Mouse (Mus musculus) heart, postnatal 10 days (tissue): ENCODE measurements around the gene Icam1. TPM values are rescaled to one million over a fixed set of nuclear protein-coding genes. Genes with fewer than 3 reads are reported as not detected.

Source experiments
- DNase-seq, 2 experiments: peaks; one replicate each; pipeline ENCODE4 v3.0.0; 2021
- intact Hi-C: fragments of 180-260 bp; cut with DNase I; formaldehyde crosslinking; loops from one replicate; pipeline ENCODE4 v1.15.1; 2025
- total RNA-seq, 2 experiments: library from RNA; stranded (reverse); gene quantifications; 2 replicates each; pipeline ENCODE4 v1.2.3; 2021

Gene Icam1
- total RNA-seq, 2 experiments from 2014 or later = 8.9 to 9.5 TPM

DNA sequence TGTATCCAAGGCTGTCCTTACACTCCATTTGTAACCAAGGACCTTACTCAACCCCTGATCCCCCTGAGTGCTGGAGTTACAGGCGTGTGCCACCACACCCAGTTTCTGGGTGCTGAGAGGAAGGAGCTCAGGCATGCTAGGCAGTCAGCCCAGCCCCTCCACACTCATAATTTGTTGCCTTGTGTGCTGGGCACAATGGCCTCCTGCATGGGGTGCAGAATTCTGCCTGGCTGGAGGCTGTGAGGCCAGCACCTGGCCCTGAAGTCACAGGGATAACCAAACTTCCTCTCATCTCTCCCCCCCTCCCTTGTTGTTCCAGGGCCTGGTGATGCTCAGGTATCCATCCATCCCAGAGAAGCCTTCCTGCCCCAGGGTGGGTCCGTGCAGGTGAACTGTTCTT lies 2.8 kb downstream of the Icam1 start:
- intact Hi-C loops = no loop called here
- no peak for DNase-seq

- intact Hi-C loops = no loop called here
- DNase-seq = no peak
Observed at GRCm38 (mm10) chr9:21021363-21021762, 5.6 kb downstream of the Icam1 start.

DNA sequence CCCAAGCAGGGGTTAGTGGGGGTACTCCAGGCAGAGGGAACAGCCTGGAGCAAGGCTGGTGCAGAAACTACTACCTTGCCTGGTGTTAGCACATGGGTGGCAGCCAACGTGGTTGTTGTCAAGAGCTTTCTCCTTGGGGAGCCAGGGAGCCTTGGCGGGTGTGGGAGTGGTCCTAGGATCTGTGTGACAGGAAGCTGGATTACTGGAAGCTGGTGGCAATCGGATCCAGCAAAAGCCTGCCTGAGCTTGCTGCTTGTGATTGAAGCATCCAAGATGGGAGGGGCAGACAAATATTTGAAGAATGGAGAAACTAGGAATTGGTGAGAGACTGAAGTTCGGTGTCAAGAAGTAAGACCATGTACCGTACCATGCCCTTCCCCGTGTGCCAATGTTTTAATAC lies 6.5 kb downstream of the Icam1 start:
- intact Hi-C loops = no loop called here
- DNase-seq = no peak

DNA sequence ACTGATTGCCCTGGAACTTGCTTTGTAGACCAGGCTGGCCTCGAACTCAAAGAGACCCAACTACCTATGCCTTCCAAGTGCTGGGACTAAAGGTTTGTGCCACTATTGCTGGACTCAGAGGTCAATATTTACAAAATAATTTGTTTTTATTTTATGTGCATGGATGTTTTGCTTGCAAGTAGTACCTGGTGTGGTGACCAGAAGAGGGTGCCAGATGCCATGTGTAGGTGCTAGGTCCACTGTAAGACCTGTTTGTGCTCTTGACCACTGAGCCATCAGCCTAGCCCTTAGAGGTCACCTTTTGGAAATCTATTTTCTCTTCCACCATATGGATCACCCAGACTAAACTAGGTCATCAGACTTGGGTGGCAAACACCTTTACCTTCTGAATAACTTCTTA lies 6.9 kb downstream of the Icam1 start:
- DNase-seq = no peak
- intact Hi-C loops = no loop called here

- DNase-seq = no peak
- intact Hi-C loops = no loop called here
Observed at GRCm38 (mm10) chr9:21025258-21025810, 9.5 kb downstream of the Icam1 start.

DNA sequence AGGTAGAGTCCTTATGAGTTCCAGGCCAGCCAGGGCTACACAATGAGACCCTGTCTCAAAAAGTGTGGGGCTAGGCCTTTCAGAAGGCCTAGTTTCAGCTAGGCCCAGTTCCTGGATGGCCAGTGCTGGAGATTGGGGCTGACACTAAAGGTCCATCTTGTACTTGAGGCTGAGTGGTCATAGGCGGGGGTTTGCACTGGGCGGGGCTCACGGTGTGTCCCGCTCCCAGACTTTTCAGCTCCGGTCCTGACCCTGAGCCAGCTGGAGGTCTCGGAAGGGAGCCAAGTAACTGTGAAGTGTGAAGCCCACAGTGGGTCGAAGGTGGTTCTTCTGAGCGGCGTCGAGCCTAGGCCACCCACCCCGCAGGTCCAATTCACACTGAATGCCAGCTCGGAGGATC lies 11.1 kb downstream of the Icam1 start:
- no peak for DNase-seq
- intact Hi-C loops = no loop called here

GRCm38 (mm10) chr9:21027774-21028290 lies 12.0 kb downstream of the Icam1 start:
- DNase-seq = no peak
- intact Hi-C loops = loop anchor here (2.0 kb wide), 1 partner anchor 25 kb away; the partner anchor contains the start of gene Mrpl4

DNA sequence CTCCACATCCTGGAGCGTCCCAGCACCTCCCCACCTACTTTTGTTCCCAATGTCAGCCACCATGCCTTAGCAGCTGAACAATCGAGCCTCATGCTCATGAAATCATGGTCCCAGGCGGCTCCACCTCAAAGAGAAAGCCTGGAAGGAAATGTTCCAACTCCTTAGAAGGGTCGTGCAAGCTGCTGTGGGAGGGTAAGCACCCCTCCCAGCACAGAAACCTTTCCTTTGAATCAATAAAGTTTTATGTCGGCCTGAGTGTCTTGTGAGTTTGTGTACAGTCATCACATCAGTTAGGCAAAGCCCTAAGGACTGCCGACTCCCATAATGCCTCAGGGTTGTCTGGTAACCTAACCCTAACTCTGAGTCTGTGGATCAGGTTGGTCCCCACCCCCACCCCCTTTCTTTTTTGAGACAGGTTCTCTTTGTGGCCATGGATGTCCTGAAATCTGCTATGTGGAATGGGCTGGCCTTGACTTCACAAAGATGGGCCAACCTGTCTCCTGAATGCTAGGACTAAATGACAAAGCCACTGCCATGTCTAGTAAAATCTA lies 12.8 kb downstream of the Icam1 start:
- intact Hi-C loops = loop anchor here (2.0 kb wide), 1 partner anchor 26 kb away; the partner anchor contains the start of gene Mrpl4
- DNase-seq = no peak

GRCm38 (mm10) chr9:21029291-21030054 lies 13.7 kb downstream of the Icam1 start, which contains the start of gene Icam4:
Icam4 (plus strand) TSS chr9:21029373.
- intact Hi-C loops = loop anchor here (2.0 kb wide), 3 partner anchors 27 to 107 kb away; partner anchors contain the start of genes Fdx1l, Gm49373 and Mrpl4
- peak; percentile 87 to 89 for DNase-seq

DNA sequence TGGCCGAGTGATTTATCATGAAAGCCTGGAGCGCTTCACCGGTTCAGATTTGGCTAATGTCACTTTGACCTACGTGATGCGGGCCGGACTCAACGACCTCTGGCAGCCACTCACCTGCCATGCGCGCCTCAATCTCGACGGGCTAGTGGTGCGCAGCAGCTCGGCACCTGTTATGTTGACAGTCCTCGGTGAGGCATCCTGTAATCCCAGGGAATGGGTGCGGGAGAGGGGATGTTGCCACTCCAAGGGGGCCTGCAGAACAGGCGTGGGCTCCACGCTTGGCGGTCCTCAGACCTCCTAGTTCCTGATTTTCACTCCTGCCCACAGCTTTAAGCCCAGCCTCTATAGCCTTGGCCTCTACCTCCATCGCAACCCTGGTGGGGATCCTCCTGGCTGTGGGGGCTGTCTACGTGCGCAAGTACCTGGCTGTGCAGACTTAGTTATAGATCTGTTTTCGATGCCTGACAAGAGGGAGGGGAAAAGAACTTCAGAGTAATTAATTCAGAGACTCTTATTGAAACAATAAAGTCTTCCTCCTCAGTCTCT lies 14.3 kb downstream of the Icam1 start:
- DNase-seq = no peak
- intact Hi-C loops = loop anchor here (2.0 kb wide), 2 partner anchors 43 to 107 kb away; partner anchors contain the start of genes Fdx1l and Gm49373

DNA sequence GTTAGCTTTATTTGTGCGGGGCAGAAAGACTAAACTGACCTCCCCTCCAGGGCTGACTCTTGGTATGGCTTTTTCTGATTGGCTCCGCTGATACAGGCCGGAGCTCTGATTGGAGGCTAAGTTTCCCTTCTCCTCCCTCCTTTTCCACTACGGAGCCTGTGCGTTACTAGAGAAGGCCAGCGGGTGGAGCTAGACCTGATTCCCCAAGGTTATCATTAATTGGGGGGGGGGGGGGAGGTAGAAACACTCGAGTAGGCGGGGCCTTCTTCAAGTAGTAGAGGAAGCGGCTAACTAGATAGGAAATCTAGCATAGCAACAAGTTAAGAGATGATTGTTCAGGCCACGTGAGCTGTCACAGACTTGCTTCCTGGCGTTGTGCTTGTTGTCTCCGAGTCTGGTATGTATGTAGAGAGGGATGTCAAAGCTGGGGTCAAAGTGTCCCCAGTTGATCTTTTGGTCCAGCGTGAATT lies 15.0 kb downstream of the Icam1 start:
- intact Hi-C loops = loop anchor here (2.0 kb wide), 2 partner anchors 42 to 106 kb away; partner anchors contain the start of genes Fdx1l and Gm49373
- peak; percentile 90 for DNase-seq

- intact Hi-C loops = loop anchor here (2.0 kb wide), 2 partner anchors 41 to 105 kb away; partner anchors contain the start of genes Fdx1l and Gm49373
- peak; percentile 65 to 77 for DNase-seq
Observed at GRCm38 (mm10) chr9:21031251-21031895, 15.6 kb downstream of the Icam1 start.

GRCm38 (mm10) chr9:21031896-21032351 lies 16.1 kb downstream of the Icam1 start, which contains the start of gene Icam5:
Icam5 (plus strand) TSS chr9:21032073.
- intact Hi-C loops = loop anchor here (2.0 kb wide), 2 partner anchors 41 to 105 kb away; partner anchors contain the start of genes Fdx1l and Gm49373
- no peak for DNase-seq

DNA sequence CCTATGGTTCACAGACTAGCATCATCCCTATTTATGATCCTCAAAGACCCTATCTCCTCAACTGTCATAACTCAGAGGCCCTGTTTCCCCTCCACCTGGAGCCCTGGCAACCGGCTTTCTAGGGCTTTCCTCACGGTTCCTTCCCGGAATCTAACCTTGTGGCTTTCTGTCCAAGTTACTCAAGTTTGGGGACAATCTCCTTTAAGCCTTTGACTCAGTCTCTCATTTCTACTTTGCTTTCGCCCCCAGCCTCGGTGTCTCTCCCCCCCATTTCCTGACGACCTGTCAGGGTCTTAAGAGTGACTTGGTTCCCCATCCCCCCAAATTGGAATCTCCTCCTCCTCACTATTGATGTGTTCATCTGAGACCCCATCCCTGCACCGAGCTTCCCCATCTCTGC lies 16.7 kb downstream of the Icam1 start:
- no peak for DNase-seq
- intact Hi-C loops = no loop called here

GRCm38 (mm10) chr9:21033136-21033535 lies 17.4 kb downstream of the Icam1 start:
- DNase-seq = peak; percentile 85 to 90
- intact Hi-C loops = no loop called here

DNA sequence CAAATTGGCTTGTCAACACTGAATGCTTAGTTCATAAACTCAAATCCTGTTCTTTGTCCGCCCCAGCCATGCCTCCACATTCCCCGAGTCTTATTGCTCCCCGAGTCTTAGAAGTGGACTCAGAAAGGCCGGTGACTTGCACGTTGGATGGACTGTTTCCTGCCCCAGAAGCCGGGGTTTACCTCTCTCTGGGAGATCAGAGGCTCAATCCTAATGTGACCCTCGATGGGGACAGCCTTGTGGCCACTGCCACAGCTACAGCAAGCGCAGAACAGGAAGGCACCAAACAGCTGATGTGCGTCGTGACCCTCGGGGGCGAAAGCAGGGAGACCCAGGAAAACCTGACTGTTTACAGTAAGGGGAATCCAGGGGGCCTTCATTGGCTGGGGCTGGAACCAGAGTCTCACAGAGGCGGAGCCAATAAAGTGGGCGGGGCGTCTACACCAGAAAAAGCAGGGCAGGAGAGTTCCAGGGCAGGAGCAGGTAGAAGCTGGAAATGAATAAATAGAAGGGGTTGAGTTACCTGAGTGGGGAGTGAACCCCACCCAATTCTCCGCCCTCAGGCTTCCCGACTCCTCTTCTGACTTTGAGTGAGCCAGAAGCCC lies 18.8 kb downstream of the Icam1 start:
- no peak for DNase-seq
- intact Hi-C loops = loop anchor here (5.0 kb wide), 1 partner anchor 53 kb away; no protein-coding TSS in a partner anchor

DNA sequence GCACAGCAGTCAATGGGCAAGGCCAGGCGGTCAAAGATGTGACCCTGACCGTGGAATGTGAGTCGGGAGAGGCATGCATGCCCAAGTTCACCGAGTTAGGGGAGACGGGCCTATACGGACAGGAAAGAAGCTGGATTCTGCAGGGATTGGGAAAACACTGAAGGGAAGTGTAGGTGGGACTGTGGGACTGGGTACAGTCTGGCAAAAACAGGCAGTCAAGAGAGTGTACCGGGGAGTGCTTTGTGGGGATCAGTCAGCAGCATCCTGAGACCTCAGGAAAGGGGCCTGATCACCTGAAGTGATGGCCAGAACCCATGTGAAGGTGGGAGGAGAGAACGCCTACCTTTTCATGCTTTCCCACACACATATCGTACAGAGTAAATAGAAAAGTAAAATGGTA lies 19.8 kb downstream of the Icam1 start:
- DNase-seq = no peak
- intact Hi-C loops = loop anchor here (5.0 kb wide), 1 partner anchor 52 kb away; no protein-coding TSS in a partner anchor

- intact Hi-C loops = loop anchor here (5.0 kb wide), 1 partner anchor 51 kb away; no protein-coding TSS in a partner anchor
- DNase-seq = no peak
Observed at GRCm38 (mm10) chr9:21036161-21036560, 20.4 kb downstream of the Icam1 start.

- intact Hi-C loops = loop anchor here (5.0 kb wide), 1 partner anchor 51 kb away; no protein-coding TSS in a partner anchor
- no peak for DNase-seq
Observed at GRCm38 (mm10) chr9:21036666-21037065, 20.9 kb downstream of the Icam1 start.
